Mouse (Mus musculus): ENCODE data around the gene Stxbp4.

The Stxbp4 gene

DNA sequence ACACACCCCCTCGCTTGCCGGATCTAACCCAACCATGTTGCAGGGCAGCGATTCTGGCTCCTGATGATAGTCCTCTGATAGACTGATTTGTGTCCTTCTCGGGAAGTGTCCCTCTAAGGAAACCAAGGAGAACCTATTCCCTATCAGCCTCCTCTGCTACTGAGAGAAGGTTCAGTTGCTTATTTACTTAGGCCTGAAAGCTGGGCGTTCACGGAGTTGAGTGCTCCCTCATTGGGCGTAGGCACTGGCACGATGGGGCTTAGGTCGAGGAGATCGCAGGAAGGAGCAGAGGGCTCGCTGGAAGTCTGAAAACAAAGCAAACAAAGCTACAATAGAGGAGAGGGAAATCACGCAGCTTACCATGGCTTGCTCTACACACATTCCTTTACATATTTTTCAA is 19.6 kb upstream of the Stxbp4 start:
- in situ Hi-C loops (cut with MboI; ENCODE audit: low pct_unique_long_range_greater_than_20kb in 1 of 2, low sequenced_read_pairs in 2 of 2, unreplicated experiment in 1 of 2): no loop called here

- in situ Hi-C loops (cut with MboI; ENCODE audit: low pct_unique_long_range_greater_than_20kb in 1 of 2, low sequenced_read_pairs in 2 of 2, unreplicated experiment in 1 of 2): no loop called here
Observed at GRCm38 (mm10) chr11:90652603-90653002, 14.7 kb upstream of the Stxbp4 start.

DNA sequence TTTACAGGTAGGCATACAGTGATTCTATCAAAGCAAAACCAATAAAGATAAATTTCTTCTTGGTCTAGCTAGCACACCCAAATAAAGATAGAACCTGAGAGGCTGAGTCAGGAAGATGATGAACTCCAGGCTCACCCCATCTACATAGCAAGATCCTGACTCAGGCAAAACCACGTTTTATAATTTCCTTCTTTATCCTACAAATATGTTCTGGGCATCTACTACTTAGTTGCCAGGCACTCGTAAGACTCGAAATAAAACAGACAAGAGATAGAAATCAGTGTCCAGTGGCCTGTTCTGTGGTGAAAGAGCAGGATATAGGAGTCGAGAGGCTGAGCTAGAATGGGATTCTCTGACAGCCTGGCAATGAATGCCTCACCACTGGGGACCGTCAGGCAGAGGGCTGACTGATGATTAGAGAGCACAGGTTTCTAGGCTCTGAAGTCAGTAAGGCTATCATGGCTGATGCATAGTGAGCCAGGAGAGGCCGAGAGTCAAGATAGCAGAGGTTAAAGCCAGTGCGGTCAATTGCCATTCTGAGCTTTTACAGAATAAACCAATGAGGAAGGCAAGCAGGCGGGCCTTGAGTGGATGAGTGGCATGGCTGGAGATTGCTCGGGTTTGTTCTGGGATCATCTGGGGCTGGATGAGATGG is 12.5 kb upstream of the Stxbp4 start:
- in situ Hi-C loops (cut with MboI; ENCODE audit: low pct_unique_long_range_greater_than_20kb in 1 of 2, low sequenced_read_pairs in 2 of 2, unreplicated experiment in 1 of 2): no loop called here

DNA sequence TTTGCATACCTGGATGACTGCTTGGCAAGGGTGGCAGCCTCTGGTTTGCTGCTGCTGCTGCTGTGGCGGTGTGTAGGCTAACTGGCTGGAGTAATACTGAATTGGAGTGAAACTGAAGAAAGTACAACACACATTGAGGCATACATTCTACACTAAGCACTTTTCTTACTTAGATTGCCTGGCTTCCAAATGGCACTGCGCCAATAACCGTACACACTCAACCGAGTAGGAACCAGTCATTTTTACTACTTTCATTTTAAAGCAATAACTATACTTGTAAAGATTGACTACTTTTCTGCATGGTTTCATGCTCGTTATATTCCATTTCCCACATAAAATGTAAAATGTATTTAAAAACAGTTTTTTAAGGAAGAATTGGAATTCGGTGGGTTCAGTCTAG is 11.9 kb upstream of the Stxbp4 start:
- in situ Hi-C loops (cut with MboI; ENCODE audit: low pct_unique_long_range_greater_than_20kb in 1 of 2, low sequenced_read_pairs in 2 of 2, unreplicated experiment in 1 of 2): no loop called here

GRCm38 (mm10) chr11:90638312-90638830 is 487 bp upstream of the Stxbp4 start:
- in situ Hi-C loops (cut with MboI; ENCODE audit: low pct_unique_long_range_greater_than_20kb in 1 of 2, low sequenced_read_pairs in 2 of 2, unreplicated experiment in 1 of 2): no loop called here

DNA sequence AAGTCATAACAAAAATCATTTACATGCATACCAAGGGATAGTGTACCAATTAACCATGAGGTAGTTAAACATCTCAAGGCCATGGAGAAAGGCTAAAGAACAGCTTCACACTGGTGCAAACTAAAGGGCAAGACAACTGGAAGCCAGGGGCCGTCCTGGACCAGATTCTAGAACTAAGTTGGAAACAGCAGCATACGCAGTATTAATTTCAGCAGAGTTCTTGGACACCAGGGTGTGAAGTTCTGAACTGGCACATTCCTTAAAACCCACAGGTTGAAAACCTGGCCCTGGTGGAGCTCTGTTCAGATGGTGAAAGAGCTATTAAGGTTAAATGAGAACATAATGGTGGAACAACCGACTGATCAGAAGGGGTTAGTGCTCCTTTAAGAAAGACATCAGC is 3.2 kb downstream of the Stxbp4 start:
- in situ Hi-C loops (cut with MboI; ENCODE audit: low pct_unique_long_range_greater_than_20kb in 1 of 2, low sequenced_read_pairs in 2 of 2, unreplicated experiment in 1 of 2): no loop called here

GRCm38 (mm10) chr11:90632480-90632879 is 5.4 kb downstream of the Stxbp4 start:
- in situ Hi-C loops (cut with MboI; ENCODE audit: low pct_unique_long_range_greater_than_20kb in 1 of 2, low sequenced_read_pairs in 2 of 2, unreplicated experiment in 1 of 2): no loop called here

DNA sequence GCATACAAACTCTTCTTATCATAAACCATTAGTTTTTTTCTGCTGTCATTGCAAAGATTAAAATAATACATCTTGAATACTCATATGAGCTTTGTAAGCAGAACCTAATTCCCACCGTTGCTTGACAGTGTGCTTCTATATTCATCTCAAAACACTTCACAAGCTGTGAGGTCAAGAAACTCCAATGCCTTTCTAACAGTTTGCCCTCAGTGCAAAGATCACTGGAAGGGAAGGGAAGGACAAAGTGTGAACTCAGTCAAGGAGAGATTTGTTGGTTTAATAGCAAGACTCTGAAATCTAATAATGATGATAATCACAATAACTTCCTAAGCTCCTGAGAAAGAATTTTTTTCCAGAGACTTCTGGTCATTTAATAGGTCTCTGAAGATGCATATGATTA is 10.1 kb downstream of the Stxbp4 start:
- in situ Hi-C loops (cut with MboI; ENCODE audit: low pct_unique_long_range_greater_than_20kb in 1 of 2, low sequenced_read_pairs in 2 of 2, unreplicated experiment in 1 of 2): no loop called here

- in situ Hi-C loops (cut with MboI; ENCODE audit: low pct_unique_long_range_greater_than_20kb in 1 of 2, low sequenced_read_pairs in 2 of 2, unreplicated experiment in 1 of 2): no loop called here
Observed at GRCm38 (mm10) chr11:90625174-90625573, 12.7 kb downstream of the Stxbp4 start.

DNA sequence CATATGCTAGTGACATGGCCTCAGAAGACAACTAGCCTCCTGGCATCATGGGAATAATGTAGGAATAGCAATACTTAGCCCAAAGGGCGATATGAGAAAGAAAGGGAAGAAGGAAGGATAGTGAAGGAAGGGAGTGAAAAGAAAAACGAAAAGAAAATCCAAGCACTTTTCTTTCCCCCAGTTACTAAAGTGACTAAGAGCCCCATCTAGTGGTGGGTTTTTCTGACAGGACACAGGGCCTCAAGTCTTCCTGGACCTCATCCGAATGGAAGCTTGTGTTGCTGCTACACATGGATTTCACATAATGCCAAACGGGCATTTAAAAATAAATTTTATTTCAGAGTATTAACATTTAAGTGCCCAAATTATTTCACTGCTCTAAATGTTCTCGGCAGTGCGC is 14.4 kb downstream of the Stxbp4 start:
- in situ Hi-C loops (cut with MboI; ENCODE audit: low pct_unique_long_range_greater_than_20kb in 1 of 2, low sequenced_read_pairs in 2 of 2, unreplicated experiment in 1 of 2): loop anchor here in 1 of 2 experiments (25.0 kb wide), 2 partner anchors 286 to 436 kb away; partner anchors contain the start of gene Gm45716

DNA sequence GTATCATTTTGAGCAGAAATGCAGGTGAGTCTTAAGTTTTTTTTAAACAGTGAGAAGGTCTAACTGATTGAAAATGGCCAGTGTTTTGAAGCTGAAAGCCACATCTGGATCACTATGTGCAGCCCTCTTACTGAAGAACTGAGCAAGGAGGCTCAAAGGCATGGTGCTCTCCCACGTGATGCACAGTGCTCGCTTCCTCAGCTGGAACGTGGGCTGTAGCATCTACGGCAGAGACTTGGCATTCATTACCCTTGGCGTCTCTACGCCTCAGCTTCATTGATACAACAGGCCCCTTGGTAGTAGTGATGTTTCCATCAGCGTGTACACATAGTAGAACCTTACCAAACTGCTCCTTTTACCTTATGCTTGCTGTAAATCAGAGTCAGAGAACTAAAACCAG is 15.4 kb downstream of the Stxbp4 start:
- in situ Hi-C loops (cut with MboI; ENCODE audit: low pct_unique_long_range_greater_than_20kb in 1 of 2, low sequenced_read_pairs in 2 of 2, unreplicated experiment in 1 of 2): loop anchor here in 1 of 2 experiments (25.0 kb wide), 2 partner anchors 285 to 435 kb away; partner anchors contain the start of gene Gm45716

DNA sequence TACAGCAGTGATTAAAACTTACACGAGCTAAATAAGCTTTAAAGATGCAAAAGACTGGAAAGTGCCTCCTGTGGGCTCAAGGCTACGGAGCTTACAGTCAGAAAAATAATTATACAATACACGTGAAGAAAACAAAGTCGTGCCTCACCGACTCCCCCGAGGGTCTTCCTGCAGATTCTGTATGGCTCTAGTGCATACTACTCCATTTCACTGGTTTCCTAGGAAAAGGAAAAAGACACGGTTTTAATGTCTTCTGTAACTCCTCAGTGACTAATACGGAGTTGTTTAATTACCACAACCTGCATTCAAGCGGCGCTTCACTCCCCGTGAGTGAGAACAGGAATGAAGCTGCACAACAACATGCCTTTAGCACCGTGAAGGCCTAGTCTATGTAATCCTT is 15.8 kb downstream of the Stxbp4 start:
- in situ Hi-C loops (cut with MboI; ENCODE audit: low pct_unique_long_range_greater_than_20kb in 1 of 2, low sequenced_read_pairs in 2 of 2, unreplicated experiment in 1 of 2): loop anchor here in 1 of 2 experiments (25.0 kb wide), 2 partner anchors 285 to 435 kb away; partner anchors contain the start of gene Gm45716

GRCm38 (mm10) chr11:90616431-90616830 is 21.5 kb downstream of the Stxbp4 start:
- in situ Hi-C loops (cut with MboI; ENCODE audit: low pct_unique_long_range_greater_than_20kb in 1 of 2, low sequenced_read_pairs in 2 of 2, unreplicated experiment in 1 of 2): loop anchor here in 1 of 2 experiments (25.0 kb wide), 2 partner anchors 279 to 429 kb away; partner anchors contain the start of gene Gm45716

GRCm38 (mm10) chr11:90614743-90615142 is 23.1 kb downstream of the Stxbp4 start:
- in situ Hi-C loops (cut with MboI; ENCODE audit: low pct_unique_long_range_greater_than_20kb in 1 of 2, low sequenced_read_pairs in 2 of 2, unreplicated experiment in 1 of 2): loop anchor here in 1 of 2 experiments (25.0 kb wide), 2 partner anchors 277 to 427 kb away; partner anchors contain the start of gene Gm45716

GRCm38 (mm10) chr11:90612118-90612517 is 25.8 kb downstream of the Stxbp4 start:
- in situ Hi-C loops (cut with MboI; ENCODE audit: low pct_unique_long_range_greater_than_20kb in 1 of 2, low sequenced_read_pairs in 2 of 2, unreplicated experiment in 1 of 2): loop anchor here in 1 of 2 experiments (25.0 kb wide), 2 partner anchors 275 to 425 kb away; partner anchors contain the start of gene Gm45716

GRCm38 (mm10) chr11:90603066-90603465 is 34.8 kb downstream of the Stxbp4 start:
- in situ Hi-C loops (cut with MboI; ENCODE audit: low pct_unique_long_range_greater_than_20kb in 1 of 2, low sequenced_read_pairs in 2 of 2, unreplicated experiment in 1 of 2): loop anchor here in 1 of 2 experiments (25.0 kb wide), 2 partner anchors 266 to 416 kb away; partner anchors contain the start of gene Gm45716

- in situ Hi-C loops (cut with MboI; ENCODE audit: low pct_unique_long_range_greater_than_20kb in 1 of 2, low sequenced_read_pairs in 2 of 2, unreplicated experiment in 1 of 2): no loop called here
Observed at GRCm38 (mm10) chr11:90595826-90596225, 42.1 kb downstream of the Stxbp4 start.

GRCm38 (mm10) chr11:90590996-90591395 is 46.9 kb downstream of the Stxbp4 start:
- in situ Hi-C loops (cut with MboI; ENCODE audit: low pct_unique_long_range_greater_than_20kb in 1 of 2, low sequenced_read_pairs in 2 of 2, unreplicated experiment in 1 of 2): no loop called here

DNA sequence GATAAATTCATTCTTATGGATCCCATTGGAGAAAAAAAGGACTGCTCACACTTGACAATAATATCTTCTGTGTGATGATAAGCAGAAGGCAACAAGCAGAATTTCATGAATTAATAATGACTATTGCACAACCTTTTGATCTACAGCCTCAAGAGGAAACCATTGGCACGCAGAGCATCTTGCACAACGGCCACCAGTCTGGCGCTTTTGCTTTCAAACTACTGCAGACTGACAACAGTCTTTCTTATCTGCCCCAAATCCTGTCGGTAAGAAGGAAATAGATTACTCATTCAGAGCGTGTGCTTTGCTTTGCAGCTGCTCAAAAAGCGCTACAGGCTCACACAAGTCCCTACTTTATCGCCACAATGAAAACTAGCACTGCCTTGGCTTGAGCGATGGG is 51.7 kb downstream of the Stxbp4 start:
- in situ Hi-C loops (cut with MboI; ENCODE audit: low pct_unique_long_range_greater_than_20kb in 1 of 2, low sequenced_read_pairs in 2 of 2, unreplicated experiment in 1 of 2): no loop called here

DNA sequence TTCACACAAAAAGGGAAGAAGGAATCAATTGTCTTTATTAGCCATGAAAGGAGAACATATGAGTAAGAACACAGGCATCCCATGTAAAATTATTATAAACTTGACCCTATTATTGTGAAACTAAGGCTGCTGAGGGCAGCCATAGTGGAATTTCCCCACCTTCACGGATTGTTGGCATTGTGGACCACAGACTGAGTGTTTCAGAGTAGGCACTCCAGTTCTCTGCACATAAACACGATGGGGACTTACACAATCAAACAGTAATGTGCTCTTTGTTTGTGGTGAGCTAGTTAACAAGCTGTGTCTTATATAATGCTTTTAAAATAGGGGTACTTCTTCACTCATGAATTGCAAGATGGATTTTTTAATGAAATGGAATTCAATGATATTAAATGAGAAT is 52.1 kb downstream of the Stxbp4 start:
- in situ Hi-C loops (cut with MboI; ENCODE audit: low pct_unique_long_range_greater_than_20kb in 1 of 2, low sequenced_read_pairs in 2 of 2, unreplicated experiment in 1 of 2): no loop called here
